Mouse (Mus musculus) left cerebral cortex, postnatal 25 days (tissue): ENCODE measurements around the gene Psmd8. TPM values are rescaled to one million over a fixed set of nuclear protein-coding genes. Genes with fewer than 3 reads are reported as not detected.
"Not testable (repeated sequence)": the region's sequence is repeated elsewhere in the genome, so short reads cannot be mapped to it uniquely, and the experiment has no call there.

ENCODE experiments used
- DNase-seq, 2 experiments: peaks; one replicate each; pipeline ENCODE4 v3.0.0; 2022; ENCODE audit warnings: low spot score in 2 of 2, mixed read lengths in 1 of 2
- intact Hi-C: fragments of 180-260 bp; cut with DNase I; formaldehyde crosslinking; loops from one replicate; pipeline ENCODE4 v1.15.1; 2025
- total RNA-seq, 2 experiments: library from RNA; stranded (reverse); gene quantifications; 2 replicates each; pipeline ENCODE4 v1.2.3; 2021

Gene Psmd8
- total RNA-seq, 2 experiments from 2014 or later: 137 to 145 TPM

DNA sequence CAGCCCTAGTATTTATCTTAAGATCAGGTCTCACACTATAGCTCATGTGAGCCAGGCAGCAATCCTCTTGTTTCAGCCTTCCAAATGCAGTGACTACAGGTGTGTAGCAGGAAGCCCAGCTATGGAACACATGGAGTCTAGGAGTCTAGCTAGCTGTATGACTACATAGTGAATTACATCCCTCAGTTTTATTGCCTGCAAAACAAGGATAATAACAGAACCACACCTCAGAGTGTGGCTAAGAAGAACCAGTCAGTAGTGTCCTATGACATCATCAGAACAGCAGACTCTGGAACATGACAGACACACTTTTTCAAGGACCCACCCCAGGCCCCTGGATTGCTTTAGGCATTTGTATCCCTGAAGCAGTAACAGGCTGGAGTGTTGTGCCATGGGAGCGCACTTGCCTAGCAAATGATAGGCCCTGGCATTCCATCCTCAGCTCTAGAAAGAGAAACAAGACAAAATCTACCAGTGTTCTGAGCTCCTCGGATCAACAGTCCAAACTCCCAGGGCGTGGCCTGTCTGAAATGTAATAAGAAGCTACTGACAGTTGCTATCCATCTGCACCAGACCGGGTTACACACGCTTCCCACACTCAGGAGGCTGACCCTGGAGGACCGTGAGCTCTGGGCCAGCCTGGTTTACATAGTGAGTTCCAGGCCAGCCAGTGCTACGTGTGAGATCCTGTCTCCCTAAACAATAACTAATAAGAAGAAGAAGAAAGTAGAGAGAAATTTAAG, 33.7 kb downstream of the Psmd8 start:
- intact Hi-C loops: no loop called here
- DNase-seq: no peak

DNA sequence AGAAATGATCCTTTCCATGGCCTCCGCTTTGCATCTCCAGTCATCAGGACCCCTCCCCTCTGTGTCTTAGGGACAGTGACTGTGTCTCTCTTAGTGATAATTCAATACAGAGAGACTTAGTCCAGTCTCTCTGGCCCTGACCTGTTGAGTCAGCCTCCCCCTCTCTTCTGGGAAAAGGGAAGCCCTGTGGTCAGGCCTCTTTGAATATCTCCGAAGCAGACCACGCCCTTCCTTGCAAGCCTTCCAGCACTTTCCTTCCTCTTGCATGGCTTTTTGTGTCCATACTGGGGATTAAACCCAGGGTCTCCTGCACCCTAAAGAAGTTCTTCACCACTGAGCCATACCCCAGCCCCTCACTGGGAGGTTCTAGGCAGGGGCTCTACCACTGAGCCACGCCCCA, 36.5 kb downstream of the Psmd8 start:
- DNase-seq: no peak
- intact Hi-C loops: no loop called here

GRCm38 (mm10) chr7:29141416-29141815, 39.1 kb downstream of the Psmd8 start:
- no peak for DNase-seq
- intact Hi-C loops: no loop called here

DNA sequence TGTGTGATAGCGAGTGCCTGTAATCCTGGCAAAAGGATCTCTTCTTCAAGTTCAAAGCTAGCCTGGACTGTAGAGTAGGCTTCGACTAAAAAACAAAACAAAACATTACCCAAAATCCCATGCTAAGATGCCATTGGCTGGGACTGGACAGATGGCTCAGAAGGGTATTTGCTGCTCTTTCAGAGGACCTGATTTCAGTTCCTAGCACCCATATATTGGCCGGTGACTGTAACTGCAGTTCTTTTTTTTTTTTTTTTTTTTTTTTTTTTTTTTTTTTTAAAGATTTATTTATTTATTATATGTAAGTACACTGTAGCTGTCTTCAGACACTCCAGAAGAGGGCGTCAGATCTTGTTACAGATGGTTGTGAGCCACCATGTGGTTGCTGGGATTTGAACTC, 41.3 kb downstream of the Psmd8 start:
- intact Hi-C loops, DNase-seq: not testable (repeated sequence)

DNA sequence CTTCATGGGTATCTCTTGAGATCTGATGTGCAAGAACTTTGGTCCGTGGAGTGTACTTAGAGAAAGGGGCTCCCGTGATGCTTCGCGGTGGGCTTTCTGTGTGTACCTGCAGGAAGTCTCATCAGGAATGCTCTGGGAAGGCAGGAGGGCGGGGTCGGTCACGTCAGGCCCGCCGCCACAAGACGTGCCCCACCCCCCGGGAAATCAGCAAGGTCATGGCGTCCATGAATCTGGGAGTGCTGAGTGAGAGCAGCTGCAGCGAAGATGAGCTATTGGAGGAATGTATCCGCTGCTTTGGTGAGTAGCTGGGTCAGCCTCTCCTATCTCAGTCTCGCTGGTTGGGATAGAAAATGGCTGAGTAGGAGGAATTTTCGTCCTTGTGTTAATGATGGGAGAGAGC, 43.1 kb downstream of the Psmd8 start:
- intact Hi-C loops: no loop called here
- no peak for DNase-seq

- DNase-seq: no peak
- intact Hi-C loops: no loop called here
Observed at GRCm38 (mm10) chr7:29134693-29135386, 45.7 kb downstream of the Psmd8 start, which contains the start of gene Rasgrp4. Rasgrp4 (plus strand) TSS chr7:29134851.

DNA sequence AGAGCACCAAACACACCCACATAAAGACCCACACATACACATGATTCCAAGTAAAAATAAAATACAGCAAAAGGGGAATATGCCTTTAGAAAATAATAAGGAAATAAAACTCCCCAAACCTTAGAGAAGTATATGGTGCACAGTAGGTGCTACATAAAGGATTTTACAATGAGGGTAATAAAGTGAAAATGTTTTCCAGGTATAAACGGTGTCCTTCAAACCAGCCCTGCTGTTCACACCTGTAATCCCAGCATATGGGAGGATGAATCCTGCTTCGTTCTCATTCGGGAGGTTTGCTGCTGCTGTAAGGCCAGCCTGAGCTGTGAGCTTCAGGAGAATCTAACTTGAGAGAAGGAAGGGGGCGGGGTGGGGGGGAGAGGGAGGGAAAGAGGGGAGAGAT, 46.3 kb downstream of the Psmd8 start:
- no peak for DNase-seq
- intact Hi-C loops: no loop called here

DNA sequence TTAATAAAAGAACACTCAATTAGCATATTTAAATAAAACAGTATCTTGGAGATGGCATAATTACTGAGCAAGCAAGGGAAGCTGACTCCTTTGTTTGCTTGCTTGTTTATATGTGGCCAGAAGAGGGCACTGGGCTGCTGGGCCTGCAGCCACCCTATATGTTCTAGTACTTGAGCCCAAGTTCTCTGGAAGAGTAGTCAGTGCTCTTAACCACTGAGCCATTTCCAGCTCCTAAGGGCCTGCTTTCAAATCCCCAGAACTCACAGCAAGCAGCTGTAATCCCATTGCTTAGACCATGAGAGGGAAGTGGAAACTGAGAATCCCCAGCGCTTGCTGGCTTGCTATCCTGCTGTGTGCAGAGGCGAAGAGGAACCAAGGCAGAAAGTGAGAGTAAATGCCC, 51.8 kb downstream of the Psmd8 start:
- intact Hi-C loops: loop anchor here (10.0 kb wide), 1 partner anchor 396 kb away; no protein-coding TSS in a partner anchor
- no peak for DNase-seq

DNA sequence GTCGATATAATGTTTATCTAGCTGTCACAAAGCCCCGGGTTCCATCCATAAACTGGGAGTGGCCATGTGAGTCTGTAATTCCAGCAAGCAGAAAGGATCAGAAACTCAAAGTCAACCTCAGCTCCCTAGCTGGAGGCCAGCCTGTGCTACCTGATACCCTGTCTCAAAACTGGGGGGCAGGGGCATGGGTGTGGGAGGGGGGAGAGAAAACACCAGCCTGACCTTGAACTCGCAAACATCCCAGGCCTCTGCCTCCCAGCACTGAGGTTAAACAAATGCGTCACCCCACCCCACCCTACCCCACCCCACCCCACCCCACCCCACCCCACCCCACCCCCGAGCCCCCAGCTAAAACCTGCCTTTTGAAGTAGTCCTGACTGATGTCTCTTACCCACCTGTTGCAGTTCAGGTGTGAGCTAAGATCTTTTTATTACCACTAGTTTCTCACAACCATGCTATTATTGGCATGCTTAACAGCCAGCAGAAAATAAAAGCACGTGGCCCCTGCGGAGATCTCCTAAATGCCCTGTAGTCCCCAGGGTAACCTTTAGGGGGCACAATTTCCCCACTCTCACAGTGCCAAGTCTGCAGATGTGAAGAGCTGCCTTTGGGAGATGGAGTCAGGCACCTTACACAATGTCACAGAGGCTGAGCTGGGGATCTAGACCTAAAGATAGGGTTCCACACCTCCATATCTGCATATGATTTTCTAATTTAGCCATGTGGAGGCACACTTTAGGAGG, 54.2 kb downstream of the Psmd8 start:
- DNase-seq: peak; percentile 30 to 33
- intact Hi-C loops: loop anchor here (1.0 to 10.0 kb wide), 2 partner anchors 171 to 398 kb away; no protein-coding TSS in a partner anchor

GRCm38 (mm10) chr7:29124970-29125369, 55.5 kb downstream of the Psmd8 start, which contains the start of gene Ryr1:
Ryr1 (minus strand) TSS chr7:29125179.
- intact Hi-C loops: loop anchor here (10.0 kb wide), 1 partner anchor 400 kb away; no protein-coding TSS in a partner anchor
- DNase-seq: no peak

Other genes with a start within 250 kb of the Psmd8 start
- 100 to 1,000 TPM; 190 to 202 TPM for gene Actn4, start 218.4 kb downstream of the Psmd8 start, total RNA-seq
- gene Eif3k, start 198.8 kb downstream of the Psmd8 start, total RNA-seq: 100 to 1,000 TPM; 175 to 185 TPM
- gene Map4k1, start 198.7 kb downstream of the Psmd8 start, total RNA-seq: 1 to 10 TPM; 1.7 to 1.8 TPM
- 1 to 10 TPM; 4.7 to 8.9 TPM for gene Ryr1, start 55.5 kb downstream of the Psmd8 start, total RNA-seq
- 1 to 10 TPM; 1.1 to 1.8 TPM for gene Rasgrp4, start 45.9 kb downstream of the Psmd8 start, total RNA-seq
- gene Fam98c, start 24.5 kb downstream of the Psmd8 start, total RNA-seq: 10 to 100 TPM; 35.9 to 40.6 TPM
- 1 to 10 TPM; 1.0 to 1.1 TPM for gene Ggn, start 10.5 kb downstream of the Psmd8 start, total RNA-seq
- 10 to 100 TPM; 52.3 to 57.9 TPM for gene Spred3, start 10.3 kb downstream of the Psmd8 start, total RNA-seq
- under 1 TPM; 0.76 to 0.99 TPM for gene Catsperg1, start 33.3 kb upstream of the Psmd8 start, total RNA-seq
- gene Kcnk6, start 51.8 kb upstream of the Psmd8 start, total RNA-seq: 1 to 10 TPM; 2.2 to 3.2 TPM
- gene Yif1b, start 57.6 kb upstream of the Psmd8 start, total RNA-seq: 10 to 100 TPM; 48.5 to 52.0 TPM
- not detected for gene 2200002D01Rik, start 67.8 kb upstream of the Psmd8 start, total RNA-seq
- 10 to 100 TPM; 21.1 to 24.4 TPM for gene Spint2, start 101.2 kb upstream of the Psmd8 start, total RNA-seq
- 10 to 100 TPM; 13.6 to 14.2 TPM for gene Ppp1r14a, start 108.6 kb upstream of the Psmd8 start, total RNA-seq
- 100 to 1,000 TPM; 110 to 115 TPM for gene Dpf1, start 123.2 kb upstream of the Psmd8 start, total RNA-seq